Mouse (Mus musculus): ENCODE results near the gene Mnat1.

DNA sequence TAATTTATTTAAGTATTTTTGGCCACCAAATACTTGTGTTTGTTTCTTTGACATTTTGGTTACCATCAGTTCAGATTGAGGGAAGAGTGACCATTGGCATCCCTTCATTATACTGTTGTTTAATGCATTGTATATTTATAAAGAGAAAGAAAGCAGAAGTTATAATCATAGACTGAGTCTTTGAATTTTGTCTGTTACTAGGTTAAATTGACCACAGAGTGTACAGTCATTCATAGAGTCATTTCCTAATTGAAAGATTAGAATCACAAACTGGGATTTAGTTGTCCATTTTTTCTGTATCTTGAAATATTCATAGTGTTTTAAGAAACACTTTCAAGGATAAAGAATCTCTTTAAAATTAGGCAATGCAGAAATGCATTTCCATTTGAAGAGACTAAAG, 108.0 kb downstream of the Mnat1 start:
- TF ChIP-seq MAFK (IDR thresholded peaks at IDR 0.05; ENCODE audit: borderline replicate concordance, low read depth, low read length) = no peak
- TF ChIP-seq CTCF (IDR thresholded peaks at IDR 0.05 in 2 of 3, conservative IDR thresholded peaks at IDR 0.05 in 1 of 3; ENCODE audit: control insufficient read depth in 1 of 3, insufficient read depth in 1 of 3, low read depth in 2 of 3, low read length in 3 of 3, poor library complexity in 1 of 3, severe bottlenecking in 1 of 3) = no peak
- no peak for TF ChIP-seq ZC3H11A (IDR thresholded peaks at IDR 0.05; ENCODE audit: low read depth, low read length)
- no peak for TF ChIP-seq JUND (IDR thresholded peaks at IDR 0.05; ENCODE audit: low read depth, low read length)
- TF ChIP-seq USF2 (IDR thresholded peaks at IDR 0.05; ENCODE audit: borderline replicate concordance in 1 of 2, insufficient read depth in 1 of 2, low read depth in 1 of 2, low read length in 2 of 2) = no peak
- TF ChIP-seq POLR2A (IDR thresholded peaks at IDR 0.05; ENCODE audit: control insufficient read depth in 1 of 2, insufficient read depth in 1 of 2, low read depth in 1 of 2, low read length in 2 of 2, poor library complexity in 1 of 2) = no peak
- TF ChIP-seq EP300 (IDR thresholded peaks at IDR 0.05; ENCODE audit: low read depth in 1 of 2, low read length in 2 of 2) = no peak
- TF ChIP-seq SIN3A (IDR thresholded peaks at IDR 0.05; ENCODE audit: low read length) = no peak
